19 mouse cellular contexts compared by ENCODE assay signal in the genomic region with DNA sequence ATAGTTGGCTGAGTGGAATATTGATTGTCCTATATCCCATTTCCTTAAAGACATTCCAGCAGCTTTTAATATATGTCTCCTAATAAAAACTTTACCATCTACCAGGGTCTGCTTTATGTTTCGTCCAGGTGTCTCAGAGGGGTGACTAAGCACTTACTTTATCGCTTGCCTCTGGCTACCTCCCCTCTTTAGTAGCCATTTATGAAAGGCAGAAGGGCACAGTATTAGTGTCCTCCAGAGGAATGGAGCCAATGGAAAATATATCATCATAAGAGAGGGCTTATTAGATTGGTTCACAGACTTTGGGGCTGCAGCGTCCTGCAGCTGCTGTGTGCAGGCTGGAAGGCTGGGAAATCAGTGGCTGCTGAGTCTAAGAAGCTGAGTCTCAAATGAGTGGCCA.
DNase-seq lines count a peak whose midpoint lies in the region; ATAC-seq and TF ChIP-seq lines count a peak whose summit lies in the region.
"Had no signal": no experiment of that assay in that cellular context is flagged by ENCODE, and none has a peak within 500 bp of the region (broad histone marks: within the 10 kb centered on the region; RNA-seq: fewer than 3 reads in every experiment).

No protein-coding gene starts in this region.

- H3K4me2 ChIP-seq in kidney, embryonic 15.5 days = no peak overlapping the region
- H3K4me2 ChIP-seq in forebrain, embryonic 14.5 days (ENCODE audit: low read length) = no peak overlapping the region
- no peak overlapping the region for H3K4me2 ChIP-seq in hindbrain, embryonic 13.5 days
- H3K4me2 ChIP-seq in neural tube, embryonic 12.5 days (replicated peaks) = no peak overlapping the region
- H3K4me2 ChIP-seq: embryonic facial prominence, embryonic 15.5 days; heart, embryonic 11.5 days; midbrain, embryonic 12.5 days had no signal

- H3K4me3 ChIP-seq in kidney, embryonic 15.5 days (replicated peaks) = no peak overlapping the region
- H3K4me3 ChIP-seq in forebrain, embryonic 14.5 days (ENCODE audit: low read depth, low read length) = no peak overlapping the region
- H3K4me3 ChIP-seq in hindbrain, embryonic 13.5 days = no peak overlapping the region
- H3K4me3 ChIP-seq in neural tube, embryonic 12.5 days = no peak overlapping the region
- H3K4me3 ChIP-seq in lung, adult 2 months (replicated peaks; ENCODE audit: extremely low read depth, low read depth, low read length) = no peak overlapping the region
- H3K4me3 ChIP-seq: embryonic facial prominence, embryonic 15.5 days; layer of hippocampus, adult 2 months; midbrain, embryonic 12.5 days had no signal

- no peak for DNase-seq in kidney, postnatal 14 days
- DNase-seq in forebrain, embryonic 14.5 days (ENCODE audit: low spot score) = peak; percentile 8
- DNase-seq in lung, adult 2 months = no peak
- no peak for DNase-seq in testis, postnatal 14 days (ENCODE audit: low spot score)
- no peak for DNase-seq in liver
- DNase-seq: cerebellum, postnatal 14 days; gastrocnemius, postnatal 25 days; heart, postnatal 14 days; left cerebral cortex, postnatal 4 days; liver, postnatal 0 days; thymus, adult 18-20 months had no signal

- H3K4me1 ChIP-seq in kidney, embryonic 15.5 days = no peaks in the 10 kb centered on the region
- peaks cover 4% of the 10 kb centered on the region; the same call in 1 of the 2 replicates for H3K4me1 ChIP-seq in forebrain, embryonic 14.5 days (ENCODE audit: control insufficient read depth, insufficient read depth, low read length)
- H3K4me1 ChIP-seq in hindbrain, embryonic 13.5 days (replicated peaks) = 0 out of 2 replicates have a peak, but pooled peaks cover 10% of the 10 kb centered on the region
- peaks cover 3% of the 10 kb centered on the region; the same call in 1 of the 2 replicates for H3K4me1 ChIP-seq in neural tube, embryonic 12.5 days
- no peaks in the 10 kb centered on the region for H3K4me1 ChIP-seq in lung, adult 2 months (ENCODE audit: control insufficient read depth, insufficient read depth, low read length)
- H3K4me1 ChIP-seq: embryonic facial prominence, embryonic 15.5 days had no signal

- 0 out of 2 replicates have a peak overlapping the region, but pooled peaks have one; percentile 24 for H3K27ac ChIP-seq in kidney, embryonic 15.5 days
- no peak overlapping the region for H3K27ac ChIP-seq in forebrain, embryonic 14.5 days (ENCODE audit: low read depth, low read length)
- H3K27ac ChIP-seq in hindbrain, embryonic 13.5 days = no peak overlapping the region
- H3K27ac ChIP-seq in neural tube, embryonic 12.5 days = no peak overlapping the region
- H3K27ac ChIP-seq: embryonic facial prominence, embryonic 15.5 days; layer of hippocampus, adult 2 months; midbrain, embryonic 12.5 days had no signal

- no peak overlapping the region for H3K9ac ChIP-seq in kidney, embryonic 15.5 days
- H3K9ac ChIP-seq in forebrain, embryonic 14.5 days (ENCODE audit: low read length) = no peak overlapping the region
- no peak overlapping the region for H3K9ac ChIP-seq in hindbrain, embryonic 13.5 days
- H3K9ac ChIP-seq in neural tube, embryonic 12.5 days = no peak overlapping the region
- H3K9ac ChIP-seq: embryonic facial prominence, embryonic 15.5 days; liver, postnatal 0 days; midbrain, embryonic 12.5 days had no signal

- ATAC-seq in kidney, embryonic 15.5 days (replicated peaks; ENCODE audit: low FRiP score) = no peak
- peak; percentile 18; the same call in 1 of the 2 replicates for ATAC-seq in forebrain, embryonic 14.5 days
- ATAC-seq in hindbrain, embryonic 13.5 days (ENCODE audit: low FRiP score) = 0 out of 2 replicates have a peak, but pooled peaks have one; percentile 39
- ATAC-seq in neural tube, embryonic 12.5 days (ENCODE audit: low FRiP score, low read depth) = peak; percentile 78
- ATAC-seq: inflammation-experienced regulatory T-cells, adult 6 months; liver, postnatal 0 days had no signal

- no peaks in the 10 kb centered on the region for H3K36me3 ChIP-seq in kidney, embryonic 15.5 days
- no peaks in the 10 kb centered on the region for H3K36me3 ChIP-seq in forebrain, embryonic 14.5 days (ENCODE audit: control insufficient read depth, insufficient read depth, low read length)
- H3K36me3 ChIP-seq in hindbrain, embryonic 13.5 days = no peaks in the 10 kb centered on the region
- no peaks in the 10 kb centered on the region for H3K36me3 ChIP-seq in neural tube, embryonic 12.5 days
- H3K36me3 ChIP-seq: embryonic facial prominence, embryonic 15.5 days; midbrain, embryonic 12.5 days had no signal

- H3K9me3 ChIP-seq in kidney, embryonic 15.5 days (replicated peaks) = no peaks in the 10 kb centered on the region
- no peaks in the 10 kb centered on the region for H3K9me3 ChIP-seq in forebrain, embryonic 14.5 days (replicated peaks; ENCODE audit: control insufficient read depth, low read length)
- no peaks in the 10 kb centered on the region for H3K9me3 ChIP-seq in hindbrain, embryonic 13.5 days
- H3K9me3 ChIP-seq in neural tube, embryonic 12.5 days = no peaks in the 10 kb centered on the region
- H3K9me3 ChIP-seq: embryonic facial prominence, embryonic 15.5 days; midbrain, embryonic 12.5 days had no signal

- TF ChIP-seq POLR2A in lung, adult 2 months (IDR thresholded peaks at IDR 0.05; ENCODE audit: borderline replicate concordance, extremely low read depth, low read depth, low read length) = no peak

- WGBS in kidney, embryonic 15.5 days = 67% methylated on average over 3 of the region's 3 CpGs
- 46% methylated on average over 3 of the region's 3 CpGs for WGBS in forebrain, embryonic 14.5 days
- 65% methylated on average over 3 of the region's 3 CpGs for WGBS in hindbrain, embryonic 13.5 days
- WGBS in neural tube, embryonic 12.5 days = 63% methylated on average over 3 of the region's 3 CpGs
- 84% methylated on average over 3 of the region's 3 CpGs for WGBS in lung, adult 2 months

- no peaks in the 10 kb centered on the region for H3K27me3 ChIP-seq in kidney, embryonic 15.5 days
- H3K27me3 ChIP-seq in forebrain, embryonic 14.5 days (replicated peaks; ENCODE audit: control insufficient read depth, insufficient read depth, low read length) = no peaks in the 10 kb centered on the region
- no peaks in the 10 kb centered on the region for H3K27me3 ChIP-seq in hindbrain, embryonic 13.5 days
- H3K27me3 ChIP-seq in neural tube, embryonic 12.5 days (replicated peaks) = no peaks in the 10 kb centered on the region
- H3K27me3 ChIP-seq: embryonic facial prominence, embryonic 15.5 days; midbrain, embryonic 12.5 days had no signal

- no peak for TF ChIP-seq CTCF in lung, adult 2 months (IDR thresholded peaks at IDR 0.05; ENCODE audit: insufficient read depth, low read length)
